Mouse (Mus musculus): ENCODE results near the gene Psmd10.
A peak's percentile ranks its signal among the peaks of the same experiment; 100 is the strongest.

GRCm38 (mm10) chrX:140953618-140954017 lies 2.9 kb downstream of the Psmd10 start:
- peak; percentile 72 for TF ChIP-seq GATA1 (IDR thresholded peaks at IDR 0.05; ENCODE audit: low read length)
- TF ChIP-seq TAL1 (IDR thresholded peaks at IDR 0.05; ENCODE audit: low read length): peak; percentile 56; the same call in 2 of the 3 replicates

All from erythroblast, embryonic 14.5 days (primary cell).